Mouse (Mus musculus): ENCODE measurements around the gene Gbgt1. TPM values are rescaled to one million over a fixed set of nuclear protein-coding genes. Genes with fewer than 3 reads are reported as not detected.
A peak's percentile ranks its signal among the peaks of the same experiment; 100 is the strongest.

Gbgt1 gene
- total and polyA plus RNA-seq, 2 experiments = 0.65 to 0.86 TPM

GRCm38 (mm10) chr2:28534436-28535262 lies 38.0 kb downstream of the Gbgt1 start:
- 68% methylated on average over 11 of the region's 11 CpGs for WGBS
- TF ChIP-seq POLR2A (IDR thresholded peaks at IDR 0.05; ENCODE audit: extremely low read depth, insufficient read depth, low read length) = no peak
- no peak for TF ChIP-seq CTCF (IDR thresholded peaks at IDR 0.05; ENCODE audit: low read depth, low read length)
- Histone ChIP-seq H3K27ac (replicated peaks; ENCODE audit: insufficient read depth, low read depth, low read length) (peak overlapping the region; percentile 56), H3K27me3 (ENCODE audit: control insufficient read depth, insufficient read depth, low read length) (no peaks in the 10 kb centered on the region), H3K4me3 (ENCODE audit: insufficient read depth, low read depth, low read length) (no peak overlapping the region; the same call in 1 of the 2 replicates), H3K79me2 (ENCODE audit: control insufficient read depth, insufficient read depth, low read length) (no peaks in the 10 kb centered on the region), H3K9ac (ENCODE audit: low read depth, low read length) (peak overlapping the region; percentile 35; the same call in 1 of the 2 replicates), H3K36me3 (ENCODE audit: control insufficient read depth, insufficient read depth, low read length) (no peaks in the 10 kb centered on the region), H3K4me1 (ENCODE audit: control insufficient read depth, insufficient read depth, low read length) (0 out of 2 replicates have a peak, but pooled peaks cover 2% of the 10 kb centered on the region)
- DNase-seq (ENCODE audit: extremely low read depth, low read depth, low spot score) = no peak

- H3K4me3 ChIP-seq (ENCODE audit: insufficient read depth, low read depth, low read length) = no peak overlapping the region
- no peaks in the 10 kb centered on the region for H3K36me3 ChIP-seq (ENCODE audit: control insufficient read depth, insufficient read depth, low read length)
- no peak for TF ChIP-seq POLR2A (IDR thresholded peaks at IDR 0.05; ENCODE audit: extremely low read depth, insufficient read depth, low read length)
- no peak for TF ChIP-seq CTCF (IDR thresholded peaks at IDR 0.05; ENCODE audit: low read depth, low read length)
- no peak for DNase-seq (ENCODE audit: extremely low read depth, low read depth, low spot score)
- H3K27me3 ChIP-seq (ENCODE audit: control insufficient read depth, insufficient read depth, low read length) = no peaks in the 10 kb centered on the region
- H3K27ac ChIP-seq (replicated peaks; ENCODE audit: insufficient read depth, low read depth, low read length) = peak overlapping the region; percentile 23; the same call in 1 of the 2 replicates
- H3K9ac ChIP-seq (ENCODE audit: low read depth, low read length) = no peak overlapping the region
- H3K4me1 ChIP-seq (ENCODE audit: control insufficient read depth, insufficient read depth, low read length) = 0 out of 2 replicates have a peak, but pooled peaks cover 4% of the 10 kb centered on the region
- no peaks in the 10 kb centered on the region for H3K79me2 ChIP-seq (ENCODE audit: control insufficient read depth, insufficient read depth, low read length)
- 44% methylated on average over 4 of the region's 4 CpGs for WGBS
Observed at GRCm38 (mm10) chr2:28535263-28535540, 38.5 kb downstream of the Gbgt1 start.

GRCm38 (mm10) chr2:28535650-28536049 lies 39.0 kb downstream of the Gbgt1 start:
- Histone ChIP-seq H3K9ac (ENCODE audit: low read depth, low read length) (no peak overlapping the region), H3K27me3 (ENCODE audit: control insufficient read depth, insufficient read depth, low read length) (no peaks in the 10 kb centered on the region), H3K4me1 (ENCODE audit: control insufficient read depth, insufficient read depth, low read length) (0 out of 2 replicates have a peak, but pooled peaks cover 4% of the 10 kb centered on the region), H3K79me2 (ENCODE audit: control insufficient read depth, insufficient read depth, low read length) (no peaks in the 10 kb centered on the region), H3K27ac (replicated peaks; ENCODE audit: insufficient read depth, low read depth, low read length) (0 out of 2 replicates have a peak overlapping the region, but pooled peaks have one; percentile 23), H3K4me3 (ENCODE audit: insufficient read depth, low read depth, low read length) (no peak overlapping the region), H3K36me3 (ENCODE audit: control insufficient read depth, insufficient read depth, low read length) (no peaks in the 10 kb centered on the region)
- no peak for DNase-seq (ENCODE audit: extremely low read depth, low read depth, low spot score)
- no peak for TF ChIP-seq CTCF (IDR thresholded peaks at IDR 0.05; ENCODE audit: low read depth, low read length)
- TF ChIP-seq POLR2A (IDR thresholded peaks at IDR 0.05; ENCODE audit: extremely low read depth, insufficient read depth, low read length) = no peak
- WGBS = 67% methylated on average over 7 of the region's 7 CpGs

DNA sequence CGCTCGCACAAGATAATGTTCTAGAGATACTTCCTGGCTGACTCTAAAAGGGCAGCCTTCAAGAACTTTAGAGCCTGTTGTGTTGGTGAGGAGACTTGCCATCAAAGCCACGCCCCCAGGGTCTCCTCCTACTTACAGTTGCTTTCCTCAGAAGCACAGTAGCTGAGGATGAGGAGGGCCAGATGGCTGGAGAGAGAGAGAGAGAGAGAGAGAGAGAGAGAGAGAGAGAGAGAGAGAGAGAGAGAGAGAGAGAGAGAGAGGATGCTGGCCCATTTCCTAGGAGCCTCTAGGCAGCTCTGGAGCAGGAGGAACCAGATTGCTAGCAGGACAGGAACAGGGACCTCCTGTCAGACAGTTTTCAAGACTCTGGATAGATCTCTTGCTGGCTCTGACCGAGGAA lies 39.5 kb downstream of the Gbgt1 start:
- no peaks in the 10 kb centered on the region for H3K79me2 ChIP-seq (ENCODE audit: control insufficient read depth, insufficient read depth, low read length)
- no peak overlapping the region for H3K4me3 ChIP-seq (ENCODE audit: insufficient read depth, low read depth, low read length)
- H3K9ac ChIP-seq (ENCODE audit: low read depth, low read length) = no peak overlapping the region
- no peak for DNase-seq (ENCODE audit: extremely low read depth, low read depth, low spot score)
- TF ChIP-seq POLR2A (IDR thresholded peaks at IDR 0.05; ENCODE audit: extremely low read depth, insufficient read depth, low read length) = no peak
- no peak for TF ChIP-seq CTCF (IDR thresholded peaks at IDR 0.05; ENCODE audit: low read depth, low read length)
- H3K4me1 ChIP-seq (ENCODE audit: control insufficient read depth, insufficient read depth, low read length) = 0 out of 2 replicates have a peak, but pooled peaks cover 4% of the 10 kb centered on the region
- no peaks in the 10 kb centered on the region for H3K36me3 ChIP-seq (ENCODE audit: control insufficient read depth, insufficient read depth, low read length)
- WGBS = 57% methylated on average over 4 of the region's 4 CpGs
- no peaks in the 10 kb centered on the region for H3K27me3 ChIP-seq (ENCODE audit: control insufficient read depth, insufficient read depth, low read length)
- 0 out of 2 replicates have a peak overlapping the region, but pooled peaks have one; percentile 3 for H3K27ac ChIP-seq (replicated peaks; ENCODE audit: insufficient read depth, low read depth, low read length)

DNA sequence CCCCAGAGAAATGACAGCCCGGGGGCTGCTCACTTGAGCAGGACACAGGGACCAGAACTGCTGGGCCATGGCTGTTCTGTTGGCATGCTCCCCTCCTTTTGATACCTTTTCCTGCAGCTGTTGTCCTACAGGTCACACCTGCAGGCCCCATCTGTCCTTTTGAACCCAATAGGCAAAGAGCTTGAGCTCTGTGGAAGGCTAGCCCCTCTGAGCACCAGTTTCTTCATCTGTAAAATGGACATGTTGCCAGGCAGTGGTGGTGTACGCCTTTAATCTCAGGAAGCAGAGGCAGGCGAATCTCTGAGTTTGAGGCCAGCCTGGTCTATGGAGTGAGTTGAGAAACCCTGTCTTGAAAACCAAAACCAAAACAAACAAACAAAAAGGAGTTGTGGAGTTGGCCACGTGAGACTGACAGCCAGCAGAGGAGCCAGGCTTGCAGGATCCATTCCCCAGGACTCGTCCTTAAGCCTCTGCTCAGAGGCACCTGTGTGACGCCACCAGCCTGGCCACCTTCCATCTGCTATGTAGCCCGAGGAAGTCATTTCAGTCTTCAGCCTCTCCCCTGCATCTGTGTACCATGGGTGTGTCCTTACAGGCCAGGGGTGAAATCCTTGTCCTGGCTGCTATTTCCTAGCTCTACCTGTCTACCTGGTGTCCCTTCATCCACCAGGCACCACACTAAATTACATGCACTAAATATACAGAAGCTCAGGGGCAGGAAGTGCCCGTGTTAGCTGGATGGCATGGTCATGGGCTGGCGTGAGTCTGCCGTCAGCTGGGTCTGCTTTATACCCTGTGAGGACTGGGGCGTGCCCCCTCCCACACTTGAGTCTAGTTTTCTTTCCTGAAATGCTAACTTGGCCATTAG lies 40.3 kb downstream of the Gbgt1 start:
- Histone ChIP-seq H3K4me3 (ENCODE audit: insufficient read depth, low read depth, low read length) (no peak overlapping the region), H3K4me1 (ENCODE audit: control insufficient read depth, insufficient read depth, low read length) (0 out of 2 replicates have a peak, but pooled peaks cover 4% of the 10 kb centered on the region), H3K27ac (replicated peaks; ENCODE audit: insufficient read depth, low read depth, low read length) (peak overlapping the region; percentile 3; the same call in 1 of the 2 replicates), H3K27me3 (ENCODE audit: control insufficient read depth, insufficient read depth, low read length) (no peaks in the 10 kb centered on the region), H3K36me3 (ENCODE audit: control insufficient read depth, insufficient read depth, low read length) (no peaks in the 10 kb centered on the region), H3K79me2 (ENCODE audit: control insufficient read depth, insufficient read depth, low read length) (no peaks in the 10 kb centered on the region), H3K9ac (ENCODE audit: low read depth, low read length) (no peak overlapping the region)
- TF ChIP-seq POLR2A (IDR thresholded peaks at IDR 0.05; ENCODE audit: extremely low read depth, insufficient read depth, low read length) (no peak), CTCF (IDR thresholded peaks at IDR 0.05; ENCODE audit: low read depth, low read length) (no peak)
- no peak for DNase-seq (ENCODE audit: extremely low read depth, low read depth, low spot score)
- WGBS = 77% methylated on average over 11 of the region's 11 CpGs

Data from liver, adult 2 months (tissue).